Mouse (Mus musculus): ENCODE data around the gene Ccm2. TPM values are rescaled to one million over a fixed set of nuclear protein-coding genes. Genes with fewer than 3 reads are reported as not detected.

The Ccm2 gene
- polyA plus RNA-seq, 1 experiment from 2014 or later, result 125 TPM

- Histone ChIP-seq H3K36me3 (no peaks in the 10 kb centered on the region), H3K4me1 (no peaks in the 10 kb centered on the region; the same call in 1 of the 2 replicates), H3K27ac (no peak overlapping the region), H3K9me3 (replicated peaks) (no peaks in the 10 kb centered on the region), H3K27me3 (ENCODE audit: low read depth, poor library complexity, severe bottlenecking) (no peaks in the 10 kb centered on the region), H3K4me3 (no peak overlapping the region)
- 73% methylated on average over 8 of the region's 8 CpGs for WGBS
- no peak for DNase-seq (ENCODE audit: low spot score)
These were observed 89.5 kb downstream of the Ccm2 start for GRCm38 (mm10) chr11:6636150-6636549.

- no peak within 1 kb of the TSS for H3K27ac ChIP-seq
- no peak within 1 kb of the TSS for H3K4me3 ChIP-seq
- H3K27me3 ChIP-seq (ENCODE audit: low read depth, poor library complexity, severe bottlenecking), result no peaks in the 10 kb centered on the region
- no peaks in the 10 kb centered on the region for H3K36me3 ChIP-seq
- DNase-seq (ENCODE audit: low spot score), result no peak
- no peaks in the 10 kb centered on the region; the same call in 1 of the 2 replicates for H3K4me1 ChIP-seq
- H3K9me3 ChIP-seq (replicated peaks), result no peaks in the 10 kb centered on the region
- WGBS, result 87% methylated on average over 4 of the region's 4 CpGs
These were observed 91.8 kb downstream of the Ccm2 start, which contains the start of gene Wap for GRCm38 (mm10) chr11:6638537-6638936. Gene Wap (minus strand): TSS chr11:6638637.

- no peaks in the 10 kb centered on the region for H3K27me3 ChIP-seq (ENCODE audit: low read depth, poor library complexity, severe bottlenecking)
- no peak overlapping the region for H3K4me3 ChIP-seq
- no peaks in the 10 kb centered on the region for H3K36me3 ChIP-seq
- H3K27ac ChIP-seq, result no peak overlapping the region
- H3K4me1 ChIP-seq, result no peaks in the 10 kb centered on the region
- no peak for DNase-seq (ENCODE audit: low spot score)
- WGBS, result 85% methylated on average over 6 of the region's 6 CpGs
- H3K9me3 ChIP-seq (replicated peaks), result no peaks in the 10 kb centered on the region
These were observed 92.4 kb downstream of the Ccm2 start for GRCm38 (mm10) chr11:6639072-6639471.

- H3K9me3 ChIP-seq (replicated peaks), result no peaks in the 10 kb centered on the region
- H3K27me3 ChIP-seq (ENCODE audit: low read depth, poor library complexity, severe bottlenecking), result no peaks in the 10 kb centered on the region
- H3K36me3 ChIP-seq, result no peaks in the 10 kb centered on the region
- no peak overlapping the region for H3K4me3 ChIP-seq
- no peak for DNase-seq (ENCODE audit: low spot score)
- 82% methylated on average over 6 of the region's 6 CpGs for WGBS
- H3K27ac ChIP-seq, result no peak overlapping the region
- no peaks in the 10 kb centered on the region for H3K4me1 ChIP-seq
These were observed 97.9 kb downstream of the Ccm2 start for GRCm38 (mm10) chr11:6644566-6644965.

Other genes with a start within 250 kb of the Ccm2 start
- gene Zmiz2, start 157.8 kb upstream of the Ccm2 start, polyA plus RNA-seq (2016; fragmentation: Nextera tagmentation; extraction: Ambion mirVana), result 10.9 and 12.4 TPM in 2 replicates
- 5,840 and 6,698 TPM in 2 replicates for gene Ppia, start 131.4 kb upstream of the Ccm2 start, polyA plus RNA-seq (2016; fragmentation: Nextera tagmentation; extraction: Ambion mirVana)
- 583 and 781 TPM in 2 replicates for gene H2afv, start 102.4 kb upstream of the Ccm2 start, polyA plus RNA-seq (2016; fragmentation: Nextera tagmentation; extraction: Ambion mirVana)
- gene Purb, start 71.0 kb upstream of the Ccm2 start, polyA plus RNA-seq (2016; fragmentation: Nextera tagmentation; extraction: Ambion mirVana), result 15.9 and 17.9 TPM in 2 replicates
- 0.80 and 0.86 TPM in 2 replicates for gene Myo1g, start 25.9 kb upstream of the Ccm2 start, polyA plus RNA-seq (2016; fragmentation: Nextera tagmentation; extraction: Ambion mirVana)
- 0.35 and 0.59 TPM in 2 replicates for gene Nacad, start 59.2 kb downstream of the Ccm2 start, polyA plus RNA-seq (2016; fragmentation: Nextera tagmentation; extraction: Ambion mirVana)
- gene Tbrg4, start 79.2 kb downstream of the Ccm2 start, polyA plus RNA-seq (2016; fragmentation: Nextera tagmentation; extraction: Ambion mirVana), result 70.3 and 85.2 TPM in 2 replicates
- gene Wap, start 91.8 kb downstream of the Ccm2 start, polyA plus RNA-seq (2016; fragmentation: Nextera tagmentation; extraction: Ambion mirVana), result not detected in 2 replicates
- 2.6 and 3.3 TPM in 2 replicates for gene Ramp3, start 111.6 kb downstream of the Ccm2 start, polyA plus RNA-seq (2016; fragmentation: Nextera tagmentation; extraction: Ambion mirVana)

Data from limb, embryonic 10.5 days (tissue).